Mouse (Mus musculus) gastrocnemius, postnatal 25 days (tissue): ENCODE results near the gene Rgcc. TPM values are rescaled to one million over a fixed set of nuclear protein-coding genes. Genes with fewer than 3 reads are reported as not detected.
A peak's percentile ranks its signal among the peaks of the same experiment; 100 is the strongest.

Experiments used
- DNase-seq: peaks from one replicate; pipeline ENCODE4 v3.0.0; 2022
- total RNA-seq, 2 experiments: library from RNA; stranded (reverse); gene quantifications; 1 replicate in 1 of 2; 2 replicates in 1 of 2; pipeline ENCODE4 v1.2.3; 2021

The Rgcc gene
- total RNA-seq, 2 experiments from 2014 or later: 35.0 to 36.2 TPM

GRCm38 (mm10) chr14:79300641-79301350 lies 649 bp downstream of the Rgcc start:
- DNase-seq: no peak

GRCm38 (mm10) chr14:79299796-79300195 lies 1.6 kb downstream of the Rgcc start:
- DNase-seq: no peak

GRCm38 (mm10) chr14:79299230-79299629 lies 2.2 kb downstream of the Rgcc start:
- DNase-seq: no peak

GRCm38 (mm10) chr14:79298314-79298992 lies 3.0 kb downstream of the Rgcc start:
- no peak for DNase-seq

- DNase-seq: no peak
These were observed 4.6 kb downstream of the Rgcc start for GRCm38 (mm10) chr14:79296836-79297235.

- DNase-seq: no peak
These were observed 5.2 kb downstream of the Rgcc start for GRCm38 (mm10) chr14:79296201-79296600.

GRCm38 (mm10) chr14:79295579-79295978 lies 5.9 kb downstream of the Rgcc start:
- no peak for DNase-seq

GRCm38 (mm10) chr14:79294950-79295349 lies 6.5 kb downstream of the Rgcc start:
- no peak for DNase-seq

GRCm38 (mm10) chr14:79294051-79294814 lies 7.2 kb downstream of the Rgcc start:
- no peak for DNase-seq

- DNase-seq: no peak
These were observed 8.2 kb downstream of the Rgcc start for GRCm38 (mm10) chr14:79293119-79293780.

GRCm38 (mm10) chr14:79291629-79292028 lies 9.8 kb downstream of the Rgcc start:
- DNase-seq: no peak

- no peak for DNase-seq
These were observed 10.6 kb downstream of the Rgcc start for GRCm38 (mm10) chr14:79290683-79291425.

GRCm38 (mm10) chr14:79289909-79290308 lies 11.5 kb downstream of the Rgcc start:
- no peak for DNase-seq

- no peak for DNase-seq
These were observed 13.2 kb downstream of the Rgcc start for GRCm38 (mm10) chr14:79288280-79288679.

- no peak for DNase-seq
These were observed 14.1 kb downstream of the Rgcc start for GRCm38 (mm10) chr14:79287251-79287863.

GRCm38 (mm10) chr14:79285549-79285948 lies 15.9 kb downstream of the Rgcc start:
- DNase-seq: no peak

- no peak for DNase-seq
These were observed 16.8 kb downstream of the Rgcc start for GRCm38 (mm10) chr14:79284616-79285015.

- no peak for DNase-seq
These were observed 17.5 kb downstream of the Rgcc start for GRCm38 (mm10) chr14:79283952-79284351.

- DNase-seq: no peak
These were observed 19.4 kb downstream of the Rgcc start for GRCm38 (mm10) chr14:79281894-79282553.

GRCm38 (mm10) chr14:79280456-79280855 lies 21.0 kb downstream of the Rgcc start:
- no peak for DNase-seq

GRCm38 (mm10) chr14:79279494-79279893 lies 22.0 kb downstream of the Rgcc start:
- DNase-seq: peak; percentile 42
